Mouse (Mus musculus): ENCODE measurements around the gene Gm2030.
"Not testable (repeated sequence)": the region's sequence is repeated elsewhere in the genome, so short reads cannot be mapped to it uniquely, and the experiment has no call there.

Gene Gm2030

GRCm38 (mm10) chrX:26309944-26310343, at the start of gene Gm2030:
TSS of gene Gm2030 (minus strand) at chrX:26310044.
- not testable (repeated sequence) for DNase-seq (ENCODE audit: low read depth)
